Mouse (Mus musculus) stomach, postnatal 0 days (tissue): ENCODE results near the gene Magi1. TPM values are rescaled to one million over a fixed set of nuclear protein-coding genes. Genes with fewer than 3 reads are reported as not detected.

Source experiments
- ATAC-seq: fragments of 200-750 bp; cut with Nextera tagmentation; 2 replicates; pipeline ENCODE4 v1.8.0; 2017; ENCODE audit not compliant: low FRiP score, low TSS enrichment
- DNase-seq: peaks from one replicate; pipeline ENCODE4 v3.0.0-alpha.2; 2016; ENCODE audit warnings: low spot score
- H3K27ac ChIP-seq: fragments of 300-500 bp; sonication (generic); replicated peaks from 2 replicates; pipeline ENCODE4 v1.5.1; 2014; ENCODE audit warnings: mild to moderate bottlenecking, control low read depth
- H3K27me3 ChIP-seq: fragments of 300-500 bp; sonication (generic); 2 replicates; pipeline ENCODE4 v1.6.1; 2014; ENCODE audit warnings: low read length; ENCODE audit not compliant: control insufficient read depth, insufficient read depth
- H3K36me3 ChIP-seq: fragments of 300-500 bp; sonication (generic); 2 replicates; pipeline ENCODE4 v1.6.1; 2014; ENCODE audit warnings: low read length, mixed read lengths; ENCODE audit not compliant: control insufficient read depth, insufficient read depth
- H3K4me1 ChIP-seq: fragments of 300-500 bp; sonication (generic); replicated peaks from 2 replicates; pipeline ENCODE4 v1.6.1; 2014; ENCODE audit warnings: antibody characterized with exemption; ENCODE audit not compliant: control insufficient read depth, insufficient read depth
- H3K4me2 ChIP-seq: fragments of 300-500 bp; sonication (generic); replicated peaks from 2 replicates; pipeline ENCODE4 v1.6.1; 2014; ENCODE audit warnings: low read depth, mild to moderate bottlenecking, control low read depth, moderate library complexity
- H3K4me3 ChIP-seq: fragments of 300-500 bp; sonication (generic); 2 replicates; pipeline ENCODE4 v1.5.1; 2014; ENCODE audit warnings: low read depth, low read length, control low read depth
- H3K9ac ChIP-seq: fragments of 300-500 bp; sonication (generic); 2 replicates; pipeline ENCODE4 v1.6.1; 2014; ENCODE audit warnings: mild to moderate bottlenecking, low read length, control low read depth, mixed read lengths
- H3K9me3 ChIP-seq: fragments of 300-500 bp; sonication (generic); 2 replicates; pipeline ENCODE4 v1.6.1; 2016; ENCODE audit warnings: low read length; ENCODE audit not compliant: control insufficient read depth
- CTCF ChIP-seq: IDR thresholded peaks from 2 replicates; pipeline ENCODE4 v1.5.1; 2016; ENCODE audit warnings: antibody characterized with exemption, low read depth, mild to moderate bottlenecking, moderate library complexity
- EP300 ChIP-seq: optimal IDR thresholded peaks from 2 replicates; pipeline ENCODE3; 2016; ENCODE audit warnings: antibody characterized with exemption
- WGBS: fragments of 180-500 bp; shearing (Covaris S2); extraction: QIAGEN DNeasy Blood & Tissue Kit; methylation state at CpG from one replicate; pipeline ENCODE4 v1.1.7; 2014; 5-methylcytosine and 5-hydroxymethylcytosine counted together
- polyA plus RNA-seq: library from polyadenylated mRNA; unstranded; fragments of >200 nt; fragmentation: Nextera tagmentation; extraction: Ambion mirVana; gene quantifications from 2 replicates; pipeline ENCODE4 v1.2.1, GENCODE M21; 2015

The Magi1 gene
- polyA plus RNA-seq, 1 experiment from 2014 or later = 4.4 TPM

- Histone ChIP-seq H3K27me3 (no peaks in the 10 kb centered on the region), H3K4me1 (0 out of 2 replicates have a peak, but pooled peaks cover 3% of the 10 kb centered on the region), H3K9me3 (no peaks in the 10 kb centered on the region), H3K4me3 (no peak overlapping the region), H3K36me3 (no peaks in the 10 kb centered on the region), H3K9ac (no peak overlapping the region), H3K27ac (no peak overlapping the region), H3K4me2 (no peak overlapping the region)
- DNase-seq (no peak), ATAC-seq (0 out of 2 replicates have a peak, but pooled peaks have one; percentile 53)
- TF ChIP-seq EP300 (no peak), CTCF (no peak)
- WGBS = 58% methylated on average over 3 of the region's 3 CpGs
These were observed 18.3 kb downstream of the Magi1 start for GRCm38 (mm10) chr6:94265244-94265935.

GRCm38 (mm10) chr6:94264183-94264941 is 19.4 kb downstream of the Magi1 start:
- 0 out of 2 replicates have a peak overlapping the region, but pooled peaks have one; percentile 31 for H3K27ac ChIP-seq
- DNase-seq = no peak

GRCm38 (mm10) chr6:94260831-94261230 is 22.9 kb downstream of the Magi1 start:
- 90% methylated on average over 5 of the region's 5 CpGs for WGBS
- Histone ChIP-seq H3K4me3 (no peak overlapping the region), H3K4me1 (peaks cover 14% of the 10 kb centered on the region; the same call in 1 of the 2 replicates), H3K27ac (no peak overlapping the region), H3K9ac (no peak overlapping the region), H3K9me3 (no peaks in the 10 kb centered on the region), H3K27me3 (no peaks in the 10 kb centered on the region), H3K36me3 (no peaks in the 10 kb centered on the region), H3K4me2 (no peak overlapping the region)
- no peak for DNase-seq
- no peak for ATAC-seq
- TF ChIP-seq EP300 = no peak
- TF ChIP-seq CTCF = no peak

More at GRCm38 (mm10) chr6:94264183-94264941, 19.4 kb downstream of the Magi1 start:
- no peaks in the 10 kb centered on the region for H3K9me3 ChIP-seq
- ATAC-seq = no peak
- H3K27me3 ChIP-seq = no peaks in the 10 kb centered on the region
- no peaks in the 10 kb centered on the region for H3K36me3 ChIP-seq
- 0 out of 2 replicates have a peak, but pooled peaks cover 3% of the 10 kb centered on the region for H3K4me1 ChIP-seq
- H3K4me3 ChIP-seq = no peak overlapping the region
- TF ChIP-seq CTCF (no peak), EP300 (no peak)
- 63% methylated on average over 7 of the region's 7 CpGs for WGBS
- H3K4me2 ChIP-seq = no peak overlapping the region
- no peak overlapping the region for H3K9ac ChIP-seq

- Histone ChIP-seq H3K27me3 (no peaks in the 10 kb centered on the region), H3K4me3 (no peak overlapping the region), H3K4me2 (no peak overlapping the region), H3K9ac (no peak overlapping the region), H3K27ac (no peak overlapping the region), H3K4me1 (peaks cover 13% of the 10 kb centered on the region; the same call in 1 of the 2 replicates), H3K9me3 (no peaks in the 10 kb centered on the region), H3K36me3 (no peaks in the 10 kb centered on the region)
- WGBS = 94% methylated on average over 2 of the region's 2 CpGs
- ATAC-seq (no peak), DNase-seq (no peak)
- TF ChIP-seq CTCF (no peak), EP300 (no peak)
These were observed 23.7 kb downstream of the Magi1 start for GRCm38 (mm10) chr6:94259981-94260380.

GRCm38 (mm10) chr6:94257831-94258173 is 25.9 kb downstream of the Magi1 start:
- no peak overlapping the region for H3K9ac ChIP-seq

More at GRCm38 (mm10) chr6:94257831-94258173, 25.9 kb downstream of the Magi1 start:
- no peak overlapping the region for H3K4me3 ChIP-seq
- H3K4me2 ChIP-seq = no peak overlapping the region
- no peaks in the 10 kb centered on the region for H3K36me3 ChIP-seq
- no peak for TF ChIP-seq EP300
- TF ChIP-seq CTCF = no peak
- H3K27ac ChIP-seq = peak overlapping the region; percentile 58; the same call in 1 of the 2 replicates
- H3K27me3 ChIP-seq = no peaks in the 10 kb centered on the region
- no peak for DNase-seq
- no peaks in the 10 kb centered on the region for H3K9me3 ChIP-seq
- WGBS = 59% methylated on average over 3 of the region's 3 CpGs
- peaks cover 13% of the 10 kb centered on the region; the same call in 1 of the 2 replicates for H3K4me1 ChIP-seq
- ATAC-seq = no peak
